Mouse (Mus musculus): ENCODE data around the gene Vsig1.

DNA sequence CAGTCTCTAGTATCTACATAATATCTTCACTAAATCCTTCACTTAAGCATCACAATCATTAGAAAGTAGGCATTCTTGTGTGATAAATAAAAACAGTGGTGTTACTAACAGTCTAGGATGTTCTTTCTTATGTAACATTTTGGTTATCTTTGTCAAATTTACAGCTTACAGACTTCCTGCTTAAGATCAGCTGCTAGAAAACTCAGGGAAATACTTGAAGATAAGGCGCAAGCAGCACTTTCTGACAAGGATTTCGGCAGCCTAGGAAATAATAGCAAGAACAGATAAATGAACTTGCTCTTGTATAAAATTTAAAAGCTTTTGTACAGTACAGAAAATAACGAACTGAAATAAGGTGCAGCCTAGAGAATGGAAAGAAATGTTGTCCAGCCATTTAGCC lies 25.9 kb downstream of the Vsig1 start:
- TF ChIP-seq CTCF (IDR thresholded peaks at IDR 0.05; ENCODE audit: low read depth) (no peak), EP300 (optimal IDR thresholded peaks at IDR 0.05) (no peak)
